Mouse (Mus musculus) thymus, postnatal 36 days (tissue): ENCODE data around the gene Wtip.
"Not testable (repeated sequence)": the region's sequence is repeated elsewhere in the genome, so short reads cannot be mapped to it uniquely, and the experiment has no call there.

Experiments used
- DNase-seq, 2 experiments: peaks; one replicate each; pipeline ENCODE4 v3.0.0; 2022; ENCODE audit warnings: mixed read lengths in 2 of 2

Wtip gene

GRCm38 (mm10) chr7:34133117-34133762, at the start of gene Wtip:
Gene Wtip, minus strand, starts transcription at chr7:34133268.
- no peak for DNase-seq

GRCm38 (mm10) chr7:34176241-34176640, 43.2 kb upstream of the Wtip start:
- not testable (repeated sequence) for DNase-seq

- no peak for DNase-seq
Observed at GRCm38 (mm10) chr7:34172251-34172650, 39.2 kb upstream of the Wtip start.

GRCm38 (mm10) chr7:34169454-34169853, 36.4 kb upstream of the Wtip start, which contains the start of gene Uba2:
Gene Uba2, minus strand, starts transcription at chr7:34169599.
- DNase-seq, result no peak

- peak; percentile 89 to 90 for DNase-seq
Observed at GRCm38 (mm10) chr7:34168470-34169251, 35.6 kb upstream of the Wtip start.

GRCm38 (mm10) chr7:34167766-34168469, 34.9 kb upstream of the Wtip start:
- DNase-seq, result no peak

GRCm38 (mm10) chr7:34166850-34167249, 33.8 kb upstream of the Wtip start:
- DNase-seq, result peak; percentile 18 to 24

- DNase-seq, result no peak
Observed at GRCm38 (mm10) chr7:34165999-34166398, 32.9 kb upstream of the Wtip start.

- DNase-seq, result no peak
Observed at GRCm38 (mm10) chr7:34164671-34165070, 31.6 kb upstream of the Wtip start.

- no peak for DNase-seq
Observed at GRCm38 (mm10) chr7:34159167-34159566, 26.1 kb upstream of the Wtip start.

- DNase-seq, result no peak
Observed at GRCm38 (mm10) chr7:34157994-34158393, 24.9 kb upstream of the Wtip start.

- DNase-seq, result no peak
Observed at GRCm38 (mm10) chr7:34147193-34147592, 14.1 kb upstream of the Wtip start.

- no peak for DNase-seq
Observed at GRCm38 (mm10) chr7:34141123-34141522, 8.1 kb upstream of the Wtip start.

- no peak for DNase-seq
Observed at GRCm38 (mm10) chr7:34139493-34139892, 6.4 kb upstream of the Wtip start.

- DNase-seq, result no peak
Observed at GRCm38 (mm10) chr7:34134336-34134735, 1.3 kb upstream of the Wtip start.

GRCm38 (mm10) chr7:34132355-34133079, 551 bp downstream of the Wtip start:
- DNase-seq, result no peak

- no peak for DNase-seq
Observed at GRCm38 (mm10) chr7:34131959-34132354, 1.1 kb downstream of the Wtip start.

- no peak for DNase-seq
Observed at GRCm38 (mm10) chr7:34131118-34131517, 1.9 kb downstream of the Wtip start.

GRCm38 (mm10) chr7:34126291-34126690, 6.8 kb downstream of the Wtip start:
- no peak for DNase-seq

GRCm38 (mm10) chr7:34125346-34125745, 7.7 kb downstream of the Wtip start:
- no peak for DNase-seq

GRCm38 (mm10) chr7:34122987-34123720, 9.9 kb downstream of the Wtip start:
- DNase-seq, result no peak

GRCm38 (mm10) chr7:34120636-34121035, 12.4 kb downstream of the Wtip start:
- DNase-seq, result not testable (repeated sequence)
